Mouse (Mus musculus) embryonic fibroblast, embryonic 13.5 days (primary cell): ENCODE results near the gene Tcf20. TPM values are rescaled to one million over a fixed set of nuclear protein-coding genes. Genes with fewer than 3 reads are reported as not detected.

ENCODE experiments used
- H3K27ac ChIP-seq: 2 replicates; pipeline ENCODE4 v1.5.1; 2012; ENCODE audit warnings: low read length, control low read depth, inconsistent platforms; ENCODE audit not compliant: insufficient read depth
- H3K4me1 ChIP-seq: 2 replicates; pipeline ENCODE4 v1.6.1; 2011; ENCODE audit warnings: low read length; ENCODE audit not compliant: control insufficient read depth, insufficient read depth
- H3K4me3 ChIP-seq: 2 replicates; pipeline ENCODE4 v1.5.1; 2011; ENCODE audit warnings: mild to moderate bottlenecking, control low read depth, low read length; ENCODE audit not compliant: insufficient read depth
- CTCF ChIP-seq: IDR thresholded peaks from 2 replicates; pipeline ENCODE4 v1.5.1; 2011; ENCODE audit warnings: mild to moderate bottlenecking, control low read depth, low read length, moderate library complexity, borderline replicate concordance; ENCODE audit not compliant: insufficient read depth
- POLR2A ChIP-seq: IDR thresholded peaks from 2 replicates; pipeline ENCODE4 v1.6.1; 2011; ENCODE audit warnings: low read depth, mild to moderate bottlenecking, control low read depth, low read length, moderate library complexity
- polyA plus RNA-seq: library from polyadenylated mRNA; stranded (reverse); fragments of >200 nt; gene quantifications from 2 replicates; pipeline ENCODE4 v1.2.4, GENCODE M21; 2011; ENCODE audit warnings: low read depth; ENCODE audit not compliant: missing spikeins, insufficient read length

The Tcf20 gene
- polyA plus RNA-seq, 1 experiment: 56.9 TPM

DNA sequence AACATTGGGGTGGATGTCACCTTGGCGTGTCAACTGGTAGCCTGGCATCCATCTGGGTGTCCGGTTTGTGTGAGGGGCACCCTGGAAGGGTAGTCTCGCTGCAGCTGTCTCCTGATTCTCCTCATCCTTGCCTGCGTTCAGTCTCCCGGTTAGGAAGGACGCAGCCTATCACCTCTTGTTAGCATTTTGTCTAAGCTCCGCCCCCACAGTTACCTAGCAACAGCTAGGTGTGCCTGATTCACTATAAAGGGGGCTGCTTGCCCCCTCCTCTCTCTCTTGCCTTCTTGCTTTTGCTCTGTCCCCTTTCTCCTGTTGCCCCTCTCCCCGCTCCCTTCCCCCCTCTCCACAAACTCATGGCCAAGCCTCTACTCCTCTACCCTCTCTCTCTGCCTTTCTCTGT lies 35.3 kb upstream of the Tcf20 start:
- H3K4me3 ChIP-seq: no peak overlapping the region
- H3K4me1 ChIP-seq: 0 out of 2 replicates have a peak, but pooled peaks cover 4% of the 10 kb centered on the region
- TF ChIP-seq POLR2A (no peak), CTCF (no peak)
- no peak overlapping the region for H3K27ac ChIP-seq

DNA sequence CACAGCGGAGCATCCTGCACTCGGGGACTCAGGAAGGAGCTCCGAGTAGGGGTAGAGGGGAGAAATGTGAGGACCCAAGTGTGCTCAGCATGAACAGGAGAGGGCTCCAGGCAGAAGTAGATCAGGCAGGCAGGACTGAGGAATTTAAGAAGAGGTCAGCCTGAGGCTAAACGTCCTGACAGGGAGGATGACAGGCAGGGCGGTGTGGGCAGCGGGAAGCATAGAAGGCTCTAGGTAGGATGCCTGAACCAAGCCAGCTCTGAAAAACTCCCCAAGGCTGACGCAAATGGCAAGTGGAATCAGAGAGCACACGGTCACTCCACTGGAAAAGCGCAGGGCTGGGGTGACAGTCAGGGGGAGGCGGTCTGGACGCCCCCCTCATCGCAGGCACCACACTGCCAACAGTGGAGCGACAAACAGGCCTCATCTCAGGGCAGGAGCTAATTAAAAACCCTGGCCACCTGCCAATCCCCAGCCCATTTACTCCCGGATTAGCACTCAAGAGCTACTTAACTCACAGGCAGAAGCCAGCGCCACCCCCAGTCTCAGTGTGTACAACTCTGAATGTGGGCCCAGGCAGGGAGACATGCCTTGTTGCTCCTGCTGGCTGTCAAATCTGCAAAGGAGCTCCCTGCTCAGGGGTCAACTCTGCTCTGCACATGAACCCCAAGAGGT lies 23.5 kb upstream of the Tcf20 start:
- TF ChIP-seq CTCF: no peak
- no peak for TF ChIP-seq POLR2A
- H3K27ac ChIP-seq: no peak overlapping the region
- 0 out of 2 replicates have a peak, but pooled peaks cover 4% of the 10 kb centered on the region for H3K4me1 ChIP-seq
- H3K4me3 ChIP-seq: no peak overlapping the region

- no peak overlapping the region for H3K27ac ChIP-seq
Measured at GRCm38 (mm10) chr15:83010423-83010822, 22.8 kb upstream of the Tcf20 start.

DNA sequence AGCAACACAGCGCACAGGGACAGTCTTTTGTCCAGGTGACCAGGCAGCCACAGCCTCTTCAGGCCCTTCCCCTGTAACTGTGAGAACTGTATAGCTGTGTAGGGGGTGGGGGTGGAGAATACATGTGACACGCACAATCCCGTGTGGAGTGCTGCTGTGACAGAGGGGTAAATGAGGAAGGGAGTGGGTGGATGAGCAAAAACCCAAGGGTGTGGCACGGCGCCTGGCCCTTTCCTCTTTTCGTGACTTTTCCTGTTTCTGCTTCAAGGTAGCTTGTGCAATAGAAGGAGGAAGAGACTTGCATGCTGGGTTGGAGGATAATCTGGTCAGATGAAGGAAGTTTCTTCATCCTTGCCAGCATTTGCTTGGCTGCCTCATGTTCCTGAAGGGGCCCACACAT lies 21.9 kb upstream of the Tcf20 start:
- no peak overlapping the region for H3K4me3 ChIP-seq
- 0 out of 2 replicates have a peak, but pooled peaks cover 4% of the 10 kb centered on the region for H3K4me1 ChIP-seq
- no peak overlapping the region for H3K27ac ChIP-seq
- TF ChIP-seq CTCF (no peak), POLR2A (no peak)

More at GRCm38 (mm10) chr15:83010423-83010822, 22.8 kb upstream of the Tcf20 start:
- no peak for TF ChIP-seq POLR2A
- no peak for TF ChIP-seq CTCF
- Histone ChIP-seq H3K4me3 (no peak overlapping the region), H3K4me1 (0 out of 2 replicates have a peak, but pooled peaks cover 4% of the 10 kb centered on the region)

- no peak for TF ChIP-seq CTCF
- no peak for TF ChIP-seq POLR2A
- Histone ChIP-seq H3K4me3 (no peak overlapping the region), H3K27ac (no peak overlapping the region), H3K4me1 (0 out of 2 replicates have a peak, but pooled peaks cover 4% of the 10 kb centered on the region)
Measured at GRCm38 (mm10) chr15:83008761-83009423, 21.2 kb upstream of the Tcf20 start.

- no peak for TF ChIP-seq POLR2A
- H3K27ac ChIP-seq: no peak overlapping the region
Measured at GRCm38 (mm10) chr15:83007346-83007920, 19.8 kb upstream of the Tcf20 start.

GRCm38 (mm10) chr15:83002665-83003548 lies 15.2 kb upstream of the Tcf20 start:
- TF ChIP-seq CTCF (no peak), POLR2A (no peak)
- Histone ChIP-seq H3K27ac (no peak overlapping the region), H3K4me3 (no peak overlapping the region), H3K4me1 (0 out of 2 replicates have a peak, but pooled peaks cover 4% of the 10 kb centered on the region)

More at GRCm38 (mm10) chr15:83007346-83007920, 19.8 kb upstream of the Tcf20 start:
- Histone ChIP-seq H3K4me1 (0 out of 2 replicates have a peak, but pooled peaks cover 4% of the 10 kb centered on the region), H3K4me3 (no peak overlapping the region)

DNA sequence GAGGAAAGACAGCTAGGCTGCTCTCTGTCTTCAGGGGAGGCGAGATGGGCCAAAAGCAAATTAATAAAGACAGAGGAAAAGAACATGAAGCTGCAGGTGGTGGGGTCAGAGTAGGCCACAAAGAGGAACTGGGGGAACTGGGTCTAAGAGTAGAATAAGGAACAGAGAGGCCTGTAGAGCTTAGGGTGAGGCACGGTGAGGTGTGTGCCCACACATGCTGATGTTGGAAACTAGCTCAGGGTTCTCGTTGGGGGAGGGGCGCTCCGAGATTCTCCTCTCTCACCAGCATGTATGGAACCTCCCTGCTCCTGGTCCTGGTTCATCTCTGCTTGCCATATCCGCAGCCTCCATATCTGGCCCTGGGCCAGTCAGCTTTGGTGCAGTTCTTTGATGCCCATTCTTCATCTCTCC lies 11.1 kb upstream of the Tcf20 start:
- Histone ChIP-seq H3K4me1 (no peaks in the 10 kb centered on the region), H3K27ac (no peak overlapping the region), H3K4me3 (no peak overlapping the region)
- TF ChIP-seq POLR2A (no peak), CTCF (no peak)

DNA sequence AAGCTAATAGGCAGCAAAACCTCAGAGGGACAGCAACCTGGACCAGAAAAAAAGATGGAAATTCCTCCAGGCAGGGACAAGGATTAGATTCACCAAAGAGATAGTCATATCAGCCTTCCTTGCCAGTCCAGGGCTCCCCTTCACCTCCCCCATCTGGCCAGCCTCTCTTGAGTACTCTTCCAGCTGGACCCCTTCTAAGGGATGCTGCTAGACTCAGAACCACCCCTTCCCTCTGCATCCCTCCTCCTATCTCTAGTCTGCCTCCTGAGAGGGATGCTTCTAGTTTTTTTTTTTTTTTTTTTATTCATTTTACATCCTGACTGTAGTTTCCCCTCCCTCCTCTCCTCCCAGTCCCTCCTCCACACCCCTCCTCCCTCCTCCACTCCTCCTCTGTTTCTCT lies 8.8 kb upstream of the Tcf20 start:
- Histone ChIP-seq H3K4me3 (no peak overlapping the region), H3K27ac (no peak overlapping the region), H3K4me1 (no peaks in the 10 kb centered on the region)
- no peak for TF ChIP-seq POLR2A
- no peak for TF ChIP-seq CTCF
